Mouse (Mus musculus): ENCODE results near the gene Fate1. TPM values are rescaled to one million over a fixed set of nuclear protein-coding genes. Genes with fewer than 3 reads are reported as not detected.
"Not testable (repeated sequence)": the region's sequence is repeated elsewhere in the genome, so short reads cannot be mapped to it uniquely, and the experiment has no call there.

Fate1 gene
- total RNA-seq (2021), result not detected

- no peak for DNase-seq
- intact Hi-C loops (cut with DNase I), result no loop called here
Observed at GRCm38 (mm10) chrX:71972686-71973085, at the start of gene Fate1. TSS of gene Fate1 (plus strand) at chrX:71972986.

- intact Hi-C loops (cut with DNase I), result no loop called here
- peak; percentile 35 for DNase-seq
Observed at GRCm38 (mm10) chrX:71946631-71947030, 26.2 kb upstream of the Fate1 start.

GRCm38 (mm10) chrX:71958366-71958765, 14.4 kb upstream of the Fate1 start:
- DNase-seq, result no peak
- intact Hi-C loops (cut with DNase I), result no loop called here

- peak; percentile 77 for DNase-seq
- intact Hi-C loops (cut with DNase I), result no loop called here
Observed at GRCm38 (mm10) chrX:71962073-71963051, 10.4 kb upstream of the Fate1 start, which contains the start of gene Prrg3. TSS of gene Prrg3 (plus strand) at chrX:71962624.

- no peak for DNase-seq
Observed at GRCm38 (mm10) chrX:71963275-71963912, 9.4 kb upstream of the Fate1 start.

GRCm38 (mm10) chrX:71968216-71968615, 4.6 kb upstream of the Fate1 start:
- intact Hi-C loops (cut with DNase I), result no loop called here
- no peak for DNase-seq

More at GRCm38 (mm10) chrX:71963275-71963912, 9.4 kb upstream of the Fate1 start:
- intact Hi-C loops (cut with DNase I), result no loop called here

GRCm38 (mm10) chrX:71968816-71969215, 4.0 kb upstream of the Fate1 start:
- DNase-seq, result no peak
- intact Hi-C loops (cut with DNase I), result no loop called here

GRCm38 (mm10) chrX:71971325-71971724, 1.5 kb upstream of the Fate1 start:
- DNase-seq, result no peak
- intact Hi-C loops (cut with DNase I), result no loop called here

GRCm38 (mm10) chrX:71977681-71978080, 4.9 kb downstream of the Fate1 start:
- intact Hi-C loops (cut with DNase I); DNase-seq: not testable (repeated sequence)

GRCm38 (mm10) chrX:71980443-71980842, 7.7 kb downstream of the Fate1 start:
- no peak for DNase-seq
- intact Hi-C loops (cut with DNase I), result no loop called here

- no peak for DNase-seq
- intact Hi-C loops (cut with DNase I), result no loop called here
Observed at GRCm38 (mm10) chrX:71981322-71981721, 8.5 kb downstream of the Fate1 start.

- intact Hi-C loops (cut with DNase I), result no loop called here
- no peak for DNase-seq
Observed at GRCm38 (mm10) chrX:71983205-71983604, 10.4 kb downstream of the Fate1 start.

- DNase-seq, result peak; percentile 8
- intact Hi-C loops (cut with DNase I), result no loop called here
Observed at GRCm38 (mm10) chrX:71983775-71984174, 11.0 kb downstream of the Fate1 start.

- intact Hi-C loops (cut with DNase I), result no loop called here
Observed at GRCm38 (mm10) chrX:71991549-71991948, 18.8 kb downstream of the Fate1 start, which contains the start of gene Cnga2. TSS of gene Cnga2 (plus strand) at chrX:71991849.

GRCm38 (mm10) chrX:71995972-71996371, 23.2 kb downstream of the Fate1 start:
- intact Hi-C loops (cut with DNase I), result no loop called here
- DNase-seq, result no peak

More at GRCm38 (mm10) chrX:71991549-71991948, 18.8 kb downstream of the Fate1 start, which contains the start of gene Cnga2:
- DNase-seq, result no peak

- intact Hi-C loops (cut with DNase I), result no loop called here
- no peak for DNase-seq
Observed at GRCm38 (mm10) chrX:72009930-72010329, 37.1 kb downstream of the Fate1 start.

- intact Hi-C loops (cut with DNase I), result no loop called here
- DNase-seq, result peak; percentile 4
Observed at GRCm38 (mm10) chrX:72012236-72012635, 39.5 kb downstream of the Fate1 start.

- peak; percentile 35 for DNase-seq
- intact Hi-C loops (cut with DNase I), result no loop called here
Observed at GRCm38 (mm10) chrX:72012804-72013203, 40.0 kb downstream of the Fate1 start.

GRCm38 (mm10) chrX:72022241-72022640, 49.5 kb downstream of the Fate1 start:
- intact Hi-C loops (cut with DNase I), result no loop called here
- DNase-seq, result no peak

GRCm38 (mm10) chrX:72022750-72023398, 50.1 kb downstream of the Fate1 start:
- intact Hi-C loops (cut with DNase I), result no loop called here
- DNase-seq, result peak; percentile 33

GRCm38 (mm10) chrX:72023542-72023941, 50.8 kb downstream of the Fate1 start:
- no peak for DNase-seq

More at GRCm38 (mm10) chrX:72023542-72023941, 50.8 kb downstream of the Fate1 start:
- intact Hi-C loops (cut with DNase I), result no loop called here

All from left cerebral cortex, postnatal 4 days (tissue).